Mouse (Mus musculus): ENCODE results near the gene Kif18a.

Gene Kif18a

DNA sequence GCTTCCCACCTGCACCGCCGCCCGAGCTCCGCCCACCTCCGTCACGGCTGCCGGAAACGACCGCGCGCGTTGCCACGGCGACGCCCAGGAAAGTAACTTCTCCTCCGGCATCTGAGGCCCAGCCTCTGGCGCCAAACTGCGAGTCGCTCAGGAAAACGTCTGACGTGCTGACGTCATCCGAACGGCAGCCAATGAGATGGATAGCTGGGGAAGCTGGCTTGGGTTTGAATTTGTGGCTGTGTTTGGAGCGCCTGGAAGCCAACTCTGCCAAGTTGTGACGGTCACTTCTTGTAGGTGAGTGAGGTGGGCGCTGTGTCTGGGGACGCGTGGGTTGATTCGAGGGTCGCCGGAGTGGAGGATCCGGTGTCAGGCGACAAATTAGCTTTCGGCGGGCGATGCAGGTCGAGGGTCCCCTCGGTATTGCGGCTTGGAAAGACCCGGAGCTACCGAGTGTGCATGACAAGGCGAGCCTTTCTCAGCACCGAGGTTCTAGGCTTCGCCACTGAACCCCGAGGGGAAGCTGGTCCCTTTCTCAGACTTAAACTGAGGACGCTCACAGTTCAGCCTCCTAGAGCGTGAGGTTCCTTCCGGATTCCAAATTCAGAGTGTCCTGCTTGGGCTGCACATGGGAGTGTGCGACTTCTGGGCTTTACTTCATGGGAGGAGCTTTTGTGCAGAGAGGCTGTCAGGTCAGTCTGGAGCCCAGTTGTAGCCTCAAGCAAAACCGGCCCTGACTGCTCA, at the start of gene Kif18a, which contains the start of gene Mettl15:
TSS of gene Kif18a (plus strand) at position 139 of the 741 bp plus-strand sequence.
TSS of gene Mettl15 (minus strand) at position 149 of the 741 bp plus-strand sequence.
- peak; percentile 96 for DNase-seq (ENCODE audit: low spot score in 2 of 2)

DNA sequence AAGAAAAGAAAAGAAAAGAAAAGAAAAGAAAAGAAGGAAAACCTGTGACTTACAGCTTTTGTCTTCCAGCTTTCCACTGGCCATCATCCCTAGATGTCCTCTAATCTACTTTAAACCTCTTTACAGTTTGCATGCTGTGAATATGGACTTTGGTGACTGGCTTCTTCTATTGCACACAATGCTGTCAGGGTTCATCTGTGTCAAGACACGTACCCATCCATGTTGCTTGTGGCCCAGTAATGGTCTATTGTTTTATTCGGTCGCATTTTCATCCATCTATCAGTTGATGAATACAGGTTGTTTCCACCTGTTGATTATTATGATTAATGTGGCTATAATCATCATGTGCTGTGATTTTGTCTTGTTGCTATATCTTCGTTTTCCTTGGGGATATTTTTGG, 46.7 kb upstream of the Kif18a start:
- no peak for DNase-seq (ENCODE audit: low spot score in 2 of 2)

DNA sequence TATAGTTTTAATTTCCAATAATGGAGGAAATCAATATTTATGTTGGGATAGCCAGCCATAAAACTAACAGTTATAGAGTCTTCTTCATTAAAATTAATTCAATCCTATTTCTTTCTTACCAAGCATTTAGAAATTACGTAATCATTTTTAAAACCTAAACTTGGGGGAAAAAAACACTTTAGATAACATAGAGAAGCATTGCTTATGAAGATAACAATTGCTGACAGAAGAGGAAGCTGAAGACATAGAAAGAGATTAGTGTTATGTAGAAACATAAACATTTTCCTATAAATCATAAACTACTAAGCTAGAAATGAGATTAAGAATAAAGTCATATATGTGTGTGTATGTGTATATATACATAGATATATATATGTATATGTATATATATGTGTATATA, 44.8 kb upstream of the Kif18a start:
- no peak for DNase-seq (ENCODE audit: low spot score in 2 of 2)

DNA sequence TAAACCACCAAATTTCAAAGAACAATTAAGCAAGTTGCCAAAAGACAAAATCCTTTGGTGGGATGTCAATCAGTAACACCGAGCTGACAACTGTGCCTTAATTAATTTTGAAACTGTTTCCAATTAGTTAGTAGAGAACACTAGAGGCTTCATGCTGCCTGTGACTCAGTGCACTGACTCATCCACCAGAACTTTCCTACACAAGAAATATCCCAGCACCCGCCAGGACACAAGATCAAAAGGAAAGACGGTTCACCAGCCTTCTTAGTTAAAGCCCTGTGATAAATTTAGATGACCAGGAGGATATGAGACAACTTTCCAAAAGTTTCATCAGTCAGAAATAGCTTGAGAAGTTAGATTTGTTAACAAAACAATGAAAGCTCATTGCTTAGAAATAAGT, 38.6 kb upstream of the Kif18a start:
- no peak for DNase-seq (ENCODE audit: low spot score in 2 of 2)

DNA sequence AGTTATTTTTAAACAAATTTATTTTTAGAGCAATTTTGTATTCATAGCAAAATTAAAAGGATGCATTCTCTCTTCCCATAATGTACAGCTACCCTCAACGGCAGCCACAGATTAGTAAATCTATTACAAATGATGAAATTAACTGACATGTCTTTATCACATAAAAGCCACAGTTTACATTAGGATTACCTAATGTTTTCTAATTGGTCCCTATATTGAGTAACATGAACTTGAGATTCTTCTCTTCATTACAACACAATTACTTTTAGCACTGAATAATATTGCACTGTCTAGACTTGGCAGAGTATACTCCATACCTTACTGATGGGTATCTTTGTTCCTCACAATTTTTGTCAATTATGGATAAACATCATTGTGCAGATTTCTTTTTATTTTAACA, 17.8 kb upstream of the Kif18a start:
- no peak for DNase-seq (ENCODE audit: low spot score in 2 of 2)

DNA sequence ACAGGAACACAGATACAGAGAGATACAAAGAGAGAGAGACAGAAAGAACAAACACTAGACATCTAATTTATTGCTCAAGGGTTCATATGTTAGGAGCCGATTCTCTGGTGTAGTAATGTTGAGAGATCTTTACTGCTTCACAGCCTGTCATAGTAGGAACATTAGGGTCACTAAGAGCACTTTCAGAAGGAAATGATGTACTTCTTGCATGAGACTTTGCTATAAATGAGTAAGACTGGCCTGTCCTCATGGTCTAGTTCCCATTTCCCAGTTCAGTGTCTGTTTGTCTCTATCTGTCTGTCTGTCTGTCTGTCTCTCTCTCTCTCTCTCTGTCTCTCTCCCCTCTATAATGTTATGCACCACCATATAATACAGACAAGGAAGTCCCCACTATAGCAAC, 7.4 kb upstream of the Kif18a start:
- DNase-seq (ENCODE audit: low spot score in 2 of 2), result no peak

DNA sequence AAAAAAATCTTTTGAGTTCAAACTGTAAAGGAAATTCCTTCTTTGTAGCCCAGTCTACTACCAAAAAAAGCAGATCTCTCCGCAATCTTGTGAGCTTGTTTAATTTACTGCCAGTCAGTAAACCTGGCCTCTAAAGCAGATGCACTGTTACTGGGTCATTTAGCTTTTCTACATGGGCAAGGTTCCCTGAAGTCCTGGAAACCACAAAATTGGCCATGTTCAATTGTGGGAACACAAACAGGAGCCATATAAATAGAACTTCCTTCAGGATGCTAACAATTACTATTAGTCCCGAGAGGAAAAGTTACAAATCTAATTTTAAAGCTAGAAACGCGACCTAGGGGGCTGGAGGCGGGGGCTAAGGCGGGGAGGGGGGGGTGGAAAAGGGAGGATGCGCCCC, 2.9 kb upstream of the Kif18a start:
- peak in 1 of 2 experiments; percentile 2 for DNase-seq (ENCODE audit: low spot score in 2 of 2)

DNA sequence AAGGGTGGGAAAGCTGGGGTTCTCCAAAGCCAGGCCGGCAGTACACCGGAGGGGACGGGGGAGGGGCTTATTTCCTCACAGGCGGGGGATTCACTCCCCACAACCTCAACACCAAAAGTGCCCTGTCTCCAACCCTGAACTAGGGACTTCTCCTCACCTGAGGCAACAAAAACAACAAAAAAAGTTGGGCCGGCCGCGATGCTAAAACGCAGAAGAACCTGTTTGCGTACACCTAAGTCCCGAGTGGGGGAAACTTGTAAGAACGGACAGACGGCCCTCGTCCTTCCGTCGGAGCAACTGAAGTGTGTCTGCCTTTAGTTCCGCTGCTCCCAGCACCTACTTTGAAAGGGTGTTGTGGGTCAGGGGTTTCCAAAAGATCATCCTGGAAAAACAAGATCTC, 2.5 kb upstream of the Kif18a start:
- DNase-seq (ENCODE audit: low spot score in 2 of 2), result peak; percentile 19 to 24

DNA sequence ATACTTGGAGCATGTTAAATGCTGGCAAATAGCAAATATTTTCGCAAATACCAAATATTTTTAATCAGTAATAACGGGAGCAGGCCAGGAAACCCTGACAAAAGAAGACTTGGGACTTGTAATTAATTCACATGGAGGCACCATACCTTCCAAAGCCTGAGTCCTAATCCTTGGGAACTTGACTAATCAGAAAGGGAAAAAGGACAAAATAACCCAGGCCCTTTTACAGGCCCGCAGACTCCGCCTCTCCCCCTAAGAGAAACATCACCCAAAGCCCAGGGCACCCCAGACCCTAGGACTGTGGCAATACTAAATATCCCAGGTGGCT, 302 bp upstream of the Kif18a start:
- DNase-seq (ENCODE audit: low spot score in 2 of 2), result no peak

DNA sequence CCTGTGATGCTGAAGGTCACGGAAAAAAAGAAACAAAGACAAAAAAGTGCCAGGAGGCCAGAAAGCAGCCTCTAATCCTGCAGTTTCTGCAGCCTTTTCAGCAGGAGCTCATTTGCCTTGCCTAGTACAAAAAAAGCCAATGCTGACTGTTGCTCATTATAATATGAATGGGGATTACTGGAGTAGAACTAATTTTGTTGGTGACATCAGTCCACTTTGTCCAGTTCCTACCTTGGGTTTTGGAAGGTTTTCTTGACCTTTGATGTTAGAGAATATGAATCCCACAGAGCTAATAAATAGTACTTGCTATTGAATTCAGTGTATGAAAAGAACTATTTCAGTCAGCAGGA, 778 bp downstream of the Kif18a start:
- no peak for DNase-seq (ENCODE audit: low spot score in 2 of 2)

DNA sequence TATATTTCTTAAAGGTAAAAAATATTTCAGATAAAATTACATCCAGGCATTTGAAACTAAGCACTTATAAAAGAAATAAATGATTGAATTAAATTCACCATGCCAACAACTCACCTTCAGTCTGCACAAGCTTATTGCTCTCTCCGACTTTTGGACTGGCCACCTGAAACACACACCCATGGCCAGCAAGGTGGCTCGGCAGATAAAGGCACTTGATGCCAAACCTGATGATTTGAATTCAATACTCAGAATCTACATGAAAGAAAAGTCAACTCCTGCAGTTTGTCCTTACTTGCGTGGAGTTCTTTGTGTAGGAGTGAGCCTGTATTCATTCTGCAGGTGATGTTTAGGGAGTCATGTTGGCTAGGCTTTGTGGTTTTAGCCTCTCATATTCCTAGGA, 3.6 kb downstream of the Kif18a start:
- DNase-seq (ENCODE audit: low spot score in 2 of 2), result no peak

DNA sequence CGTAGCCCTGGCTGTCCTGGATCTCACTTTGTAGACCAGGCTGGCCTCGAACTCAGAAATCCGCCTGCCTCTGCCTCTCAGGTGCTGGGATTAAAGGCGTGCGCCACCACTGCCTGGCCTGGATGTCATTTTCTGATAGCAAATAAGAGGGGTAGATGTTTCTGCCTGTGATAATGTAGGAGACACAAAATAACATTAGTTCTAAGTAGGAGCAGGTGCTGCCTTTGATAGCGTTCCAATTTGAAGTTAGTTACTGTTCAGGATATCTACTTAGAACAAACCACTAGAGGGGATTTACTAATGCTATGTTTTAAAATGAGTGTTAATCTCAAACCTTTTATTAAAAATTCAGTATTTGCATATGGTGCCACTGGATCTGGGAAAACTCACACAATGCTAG, 8.8 kb downstream of the Kif18a start:
- DNase-seq (ENCODE audit: low spot score in 2 of 2), result no peak

DNA sequence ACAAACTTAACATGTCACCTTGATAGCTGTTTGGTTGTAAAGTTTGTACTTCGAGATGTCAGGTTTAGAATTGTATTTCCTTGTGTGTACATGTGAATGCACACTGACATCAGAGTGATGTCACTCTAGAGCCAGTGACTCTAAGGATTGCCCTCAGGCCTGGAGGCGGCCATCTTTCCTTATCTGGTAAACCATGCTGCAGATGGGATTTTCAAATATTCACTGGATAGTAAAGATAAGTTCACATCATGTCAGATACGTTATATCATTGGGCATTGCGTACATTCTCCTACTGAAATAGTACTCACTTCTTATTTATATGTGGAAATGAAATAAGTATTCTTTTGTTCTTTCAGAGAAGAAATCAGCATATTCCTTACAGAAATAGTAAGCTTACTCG, 15.7 kb downstream of the Kif18a start:
- DNase-seq (ENCODE audit: low spot score in 2 of 2), result no peak

DNA sequence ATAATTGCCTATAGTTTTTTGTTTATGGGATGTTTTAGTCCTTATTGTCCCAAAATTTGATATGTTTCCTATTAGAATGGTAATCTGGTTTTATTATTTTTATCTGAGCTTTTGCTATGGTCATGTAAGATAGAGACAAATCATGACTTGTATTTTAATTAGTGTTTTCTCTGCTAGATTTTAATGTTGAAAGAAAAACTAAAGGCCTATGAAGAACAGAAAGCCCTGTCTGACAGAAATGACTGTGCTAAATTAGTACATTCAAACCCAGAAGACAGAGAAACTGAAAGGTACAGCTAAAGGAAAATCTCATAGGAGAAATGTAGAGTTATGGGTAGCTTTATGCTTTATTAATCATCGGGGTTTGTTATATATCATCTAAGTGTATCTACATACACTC, 17.6 kb downstream of the Kif18a start:
- DNase-seq (ENCODE audit: low spot score in 2 of 2), result no peak

DNA sequence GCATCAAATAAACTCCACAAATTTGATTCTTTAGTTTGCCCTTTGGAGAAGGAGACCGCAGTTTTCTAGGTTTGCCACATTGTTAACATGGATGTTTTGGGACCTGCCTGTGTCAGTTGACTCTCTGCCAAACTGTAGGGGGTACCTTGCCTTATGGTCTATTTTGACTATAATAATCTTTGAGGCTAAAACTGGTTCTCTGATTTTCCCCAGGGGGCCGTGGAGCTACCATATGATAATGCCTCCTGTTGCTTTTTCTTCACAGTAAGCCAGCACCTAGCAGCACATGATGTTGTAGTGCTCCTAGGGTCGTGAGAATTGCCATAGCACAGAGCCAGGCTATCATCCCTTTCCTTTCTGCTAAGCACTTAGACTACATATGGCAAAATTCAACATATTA, 21.7 kb downstream of the Kif18a start:
- DNase-seq (ENCODE audit: low spot score in 2 of 2), result no peak

DNA sequence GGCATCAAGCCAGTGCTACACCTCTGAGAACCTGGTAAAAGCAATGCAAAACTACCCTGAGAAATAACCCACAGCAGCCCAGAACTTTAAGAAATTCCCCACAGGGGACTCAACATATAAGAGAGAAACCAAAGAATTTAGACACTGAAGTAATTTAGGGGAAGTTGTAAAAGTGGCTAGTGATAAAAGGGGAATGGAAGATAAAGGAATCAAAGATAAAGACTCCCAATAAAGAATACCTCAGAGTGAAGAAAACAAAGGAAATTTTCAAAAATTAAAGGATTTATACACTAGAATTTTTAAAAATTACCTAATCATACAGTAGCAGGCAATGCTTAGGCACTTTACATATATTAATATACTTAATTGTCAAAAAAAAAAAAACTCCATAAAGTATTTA, 23.1 kb downstream of the Kif18a start:
- no peak for DNase-seq (ENCODE audit: low spot score in 2 of 2)

DNA sequence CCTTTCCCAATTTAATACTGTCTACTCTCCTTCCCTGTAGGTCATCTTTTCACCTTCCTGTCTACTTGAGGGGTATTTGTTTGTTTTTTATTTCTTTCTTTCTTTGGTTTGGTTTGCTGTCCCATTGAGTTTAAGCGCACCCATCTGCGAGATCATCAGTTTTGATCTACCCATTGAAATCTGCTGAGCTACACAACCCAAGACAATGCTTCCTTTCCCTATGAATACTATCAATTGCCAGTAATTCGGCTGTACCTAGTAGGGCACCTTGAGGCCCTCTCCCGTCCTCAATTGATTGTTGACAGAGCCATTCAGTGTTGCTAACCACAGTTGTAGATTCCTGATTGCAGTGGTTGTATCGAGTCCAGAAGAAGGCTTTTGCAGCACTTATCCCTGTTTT, 30.8 kb downstream of the Kif18a start:
- DNase-seq (ENCODE audit: low spot score in 2 of 2), result no peak

DNA sequence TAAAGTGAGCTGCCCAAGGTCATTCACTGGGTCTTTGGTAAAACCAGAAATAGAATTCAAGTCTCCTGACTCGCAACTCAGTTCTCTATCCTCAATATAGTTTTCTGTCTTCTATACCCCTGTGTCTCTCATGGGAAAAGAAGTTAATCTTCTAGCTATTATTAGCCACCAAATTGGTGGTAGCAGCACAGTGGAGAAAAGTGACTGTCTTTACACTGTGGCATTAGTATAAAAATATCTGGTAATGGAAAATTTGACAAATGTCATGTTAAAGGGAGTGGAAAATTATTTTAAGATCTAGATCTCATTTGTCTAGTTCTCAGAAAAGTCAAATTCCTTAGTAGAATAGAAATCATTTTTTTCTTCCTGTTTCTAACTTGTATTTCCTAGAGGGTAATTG, 51.3 kb downstream of the Kif18a start:
- DNase-seq (ENCODE audit: low spot score in 2 of 2), result no peak

DNA sequence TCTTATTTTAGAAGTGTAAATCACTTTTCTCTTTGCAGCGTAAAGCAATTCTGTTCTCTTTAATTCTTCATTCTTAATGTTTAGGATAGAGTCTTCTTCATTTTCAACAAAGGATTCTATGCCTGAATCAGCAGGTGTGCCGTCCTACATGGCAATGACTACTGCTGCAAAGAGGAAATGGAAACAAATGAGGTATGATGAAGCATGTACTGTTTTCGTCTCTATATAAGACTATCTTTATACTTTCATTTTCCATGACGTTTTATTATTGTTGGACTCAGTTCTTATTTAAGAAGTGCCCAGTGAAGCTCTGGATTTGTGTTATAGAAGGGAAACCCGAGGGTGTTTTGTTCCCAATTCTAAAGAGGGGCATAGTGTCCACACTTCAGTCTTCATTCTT, 53.7 kb downstream of the Kif18a start:
- no peak for DNase-seq (ENCODE audit: low spot score in 2 of 2)

DNA sequence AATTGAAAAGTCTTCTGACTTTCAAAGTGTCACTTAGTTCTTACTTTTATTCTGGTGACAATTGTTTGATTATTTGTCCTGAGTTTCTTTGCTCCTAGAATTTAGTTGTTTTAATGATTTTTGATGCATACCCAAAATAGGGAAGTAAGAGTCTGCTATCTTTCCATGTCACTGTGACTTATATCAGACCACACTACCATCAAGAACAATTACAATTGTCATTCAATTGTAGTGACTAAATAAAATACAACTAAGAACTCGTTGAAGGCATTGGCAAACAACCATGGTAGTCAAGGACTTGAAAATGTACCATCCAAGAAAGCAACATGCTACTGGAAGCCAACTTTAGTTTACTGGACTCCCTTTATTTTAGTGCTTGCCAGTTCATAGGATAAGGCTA, 55.2 kb downstream of the Kif18a start:
- DNase-seq (ENCODE audit: low spot score in 2 of 2), result no peak

DNA sequence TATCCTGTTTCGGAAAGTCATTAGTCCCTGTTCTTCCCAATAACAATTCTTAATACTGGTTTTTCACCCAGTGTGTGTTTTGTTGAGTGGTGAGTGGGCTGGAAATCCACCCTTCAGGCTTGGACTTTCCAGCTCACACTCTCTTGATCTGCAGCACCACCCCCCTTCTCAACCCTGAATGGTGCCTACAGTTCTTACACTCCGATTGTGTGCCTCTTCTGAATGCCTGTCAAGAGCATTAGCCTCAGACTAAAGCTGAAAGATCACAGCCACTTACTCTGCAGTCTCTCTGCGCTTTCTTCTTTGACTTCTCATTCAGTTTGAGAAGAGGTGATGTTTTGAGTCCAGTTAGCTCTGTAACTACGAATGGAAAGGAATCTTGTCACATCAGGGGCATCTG, 64.8 kb downstream of the Kif18a start:
- no peak for DNase-seq (ENCODE audit: low spot score in 2 of 2)

DNA sequence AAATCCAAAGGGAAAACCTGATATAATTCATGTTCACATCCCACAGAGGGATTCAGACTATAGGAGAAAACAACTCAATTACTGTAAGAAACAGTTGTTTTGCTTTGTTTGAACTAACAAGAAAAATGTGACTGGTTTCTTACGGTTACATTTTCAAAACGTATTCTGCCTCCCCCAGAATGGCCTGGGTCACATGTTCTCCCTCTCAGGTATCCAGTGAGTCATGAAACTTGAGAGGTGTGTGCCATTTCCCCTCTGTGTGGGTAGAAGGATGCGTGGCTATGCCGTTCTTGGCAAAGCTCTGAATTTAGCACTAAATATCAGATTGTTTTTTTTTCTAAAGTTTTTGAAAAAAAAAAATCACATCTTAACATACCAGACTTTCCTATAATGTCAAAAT, 68.2 kb downstream of the Kif18a start:
- no peak for DNase-seq (ENCODE audit: low spot score in 2 of 2)

DNA sequence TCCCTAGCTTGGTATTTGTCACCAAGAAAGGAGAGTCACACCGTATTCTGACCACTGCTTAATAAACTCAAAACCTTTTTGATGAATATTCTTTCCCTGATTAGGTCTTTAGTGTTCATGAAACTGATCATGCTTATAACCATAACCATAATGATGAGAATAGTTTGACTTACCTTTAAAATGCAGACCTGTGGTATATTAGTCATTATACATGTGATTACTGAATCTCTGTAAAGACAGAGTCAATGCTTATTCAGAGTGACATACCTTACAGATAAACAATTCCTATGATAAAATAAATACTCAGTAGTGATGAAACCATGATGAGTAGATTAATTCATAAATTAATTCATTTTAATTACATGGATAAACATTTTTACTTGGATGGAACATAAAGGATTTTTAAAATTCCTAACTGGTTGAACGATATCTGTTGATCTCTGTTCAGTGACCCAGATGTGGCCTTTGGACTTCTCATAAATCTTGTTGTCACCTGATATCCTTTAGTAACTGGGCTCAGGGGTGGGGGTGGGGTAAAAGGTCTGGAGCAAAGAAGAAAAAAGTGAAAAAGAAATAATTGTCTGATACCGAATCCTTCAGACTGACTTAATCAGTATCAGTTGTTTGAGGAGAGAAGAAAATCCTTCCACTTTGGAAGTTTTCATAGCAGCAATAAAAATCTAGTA, 78.1 kb downstream of the Kif18a start:
- no peak for DNase-seq (ENCODE audit: low spot score in 2 of 2)

DNA sequence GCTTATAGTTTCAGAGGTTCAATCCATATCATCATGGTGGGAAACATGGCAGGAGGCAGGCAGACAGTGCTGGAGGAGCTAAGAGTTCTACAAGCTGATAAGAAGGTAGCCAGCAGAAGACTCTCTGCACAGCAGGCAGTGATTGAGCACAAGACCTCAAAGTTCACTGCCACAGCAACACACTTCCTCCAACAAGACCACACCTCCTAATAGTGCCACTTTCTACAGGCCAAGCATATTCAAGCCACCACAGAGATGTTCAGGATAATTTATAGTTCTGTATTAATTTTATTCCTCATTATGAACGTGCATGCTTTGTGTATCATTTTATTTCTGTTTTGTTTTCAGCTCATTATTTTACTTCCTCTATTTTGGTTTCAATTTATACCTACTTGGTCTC, 85.4 kb downstream of the Kif18a start:
- no peak for DNase-seq (ENCODE audit: low spot score in 2 of 2)

All from heart, adult 9 months (tissue).